Mouse (Mus musculus): ENCODE data around the gene Camk1d.
"Not testable (repeated sequence)": the region's sequence is repeated elsewhere in the genome, so short reads cannot be mapped to it uniquely, and the experiment has no call there.

The Camk1d gene

DNA sequence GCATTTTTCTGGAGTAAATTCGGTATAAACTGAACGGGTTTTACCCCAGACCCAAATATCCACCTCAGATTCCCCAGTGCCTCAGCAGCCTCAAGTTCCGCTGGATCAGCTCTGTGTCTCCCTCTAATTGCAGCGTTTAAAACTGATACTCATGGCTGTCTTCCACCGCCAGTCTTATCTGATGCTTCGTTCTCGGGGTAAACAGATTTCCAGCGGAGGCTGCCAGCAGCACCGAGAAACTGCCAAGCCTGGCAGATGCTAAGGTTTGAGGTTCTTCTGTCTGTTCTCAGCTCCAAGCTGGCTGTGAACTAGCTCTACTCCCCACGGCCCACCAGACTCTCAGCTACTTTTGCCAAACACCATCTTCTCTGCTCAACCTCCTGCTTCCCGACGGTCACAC lies 464.3 kb downstream of the Camk1d start:
- DNase-seq (ENCODE audit: low spot score in 2 of 2): peak; percentile 77 to 82

GRCm38 (mm10) chr2:5249199-5249598 lies 465.1 kb downstream of the Camk1d start:
- not testable (repeated sequence) for DNase-seq (ENCODE audit: low spot score in 2 of 2)

All from right cerebral cortex, postnatal 36 days (tissue).